Mouse (Mus musculus) layer of hippocampus, adult 2 months (tissue): Measurements from ENCODE around the gene Ssbp2. TPM values are rescaled to one million over a fixed set of nuclear protein-coding genes. Genes with fewer than 3 reads are reported as not detected.

ENCODE experiments used
- DNase-seq, 2 experiments: peaks; one replicate each; pipeline ENCODE4 v3.0.0; 2022; ENCODE audit warnings: low spot score in 2 of 2
- H3K27ac ChIP-seq: fragments of 200-600 bp; 2 replicates; pipeline ENCODE4 v1.8.1; 2022
- H3K4me3 ChIP-seq: fragments of 200-600 bp; 2 replicates; pipeline ENCODE4 v1.8.1; 2022; ENCODE audit warnings: mild to moderate bottlenecking
- CTCF ChIP-seq: fragments of 200-600 bp; conservative IDR thresholded peaks from 2 replicates; pipeline ENCODE4 v1.8.1; 2022; ENCODE audit warnings: antibody characterized with exemption, mild to moderate bottlenecking, moderate library complexity
- total RNA-seq, 2 experiments: library from RNA; stranded (reverse); gene quantifications; 2 replicates each; pipeline ENCODE4 v1.2.3; 2021

Gene Ssbp2
- total RNA-seq, 2 experiments from 2014 or later: 128 to 131 TPM

GRCm38 (mm10) chr13:91631291-91631799 lies 171.3 kb downstream of the Ssbp2 start:
- Histone ChIP-seq H3K27ac (no peak overlapping the region), H3K4me3 (no peak overlapping the region)
- no peak for TF ChIP-seq CTCF
- no peak for DNase-seq

GRCm38 (mm10) chr13:91634123-91634522 lies 174.0 kb downstream of the Ssbp2 start:
- TF ChIP-seq CTCF: no peak
- DNase-seq: no peak
- H3K27ac ChIP-seq: no peak overlapping the region
- no peak overlapping the region for H3K4me3 ChIP-seq

- no peak for DNase-seq
- TF ChIP-seq CTCF: no peak
- Histone ChIP-seq H3K27ac (no peak overlapping the region), H3K4me3 (no peak overlapping the region)
Observed at GRCm38 (mm10) chr13:91635957-91636356, 175.9 kb downstream of the Ssbp2 start.

- Histone ChIP-seq H3K27ac (no peak overlapping the region), H3K4me3 (no peak overlapping the region)
- TF ChIP-seq CTCF: peak; percentile 95
- peak; percentile 70 to 83 for DNase-seq
Observed at GRCm38 (mm10) chr13:91636814-91637213, 176.7 kb downstream of the Ssbp2 start.

- no peak for TF ChIP-seq CTCF
- no peak for DNase-seq
- no peak overlapping the region for H3K27ac ChIP-seq
Observed at GRCm38 (mm10) chr13:91638836-91639235, 178.8 kb downstream of the Ssbp2 start.

GRCm38 (mm10) chr13:91640219-91640618 lies 180.1 kb downstream of the Ssbp2 start:
- H3K4me3 ChIP-seq: no peak overlapping the region
- DNase-seq: no peak
- no peak overlapping the region for H3K27ac ChIP-seq
- TF ChIP-seq CTCF: no peak

More at GRCm38 (mm10) chr13:91638836-91639235, 178.8 kb downstream of the Ssbp2 start:
- no peak overlapping the region for H3K4me3 ChIP-seq

GRCm38 (mm10) chr13:91648240-91648639 lies 188.2 kb downstream of the Ssbp2 start:
- Histone ChIP-seq H3K4me3 (no peak overlapping the region), H3K27ac (no peak overlapping the region)
- peak; percentile 83 for TF ChIP-seq CTCF
- DNase-seq: peak; percentile 16 to 25

GRCm38 (mm10) chr13:91649926-91650325 lies 189.8 kb downstream of the Ssbp2 start:
- no peak overlapping the region for H3K27ac ChIP-seq
- TF ChIP-seq CTCF: no peak
- DNase-seq: no peak
- no peak overlapping the region for H3K4me3 ChIP-seq

- Histone ChIP-seq H3K4me3 (no peak overlapping the region), H3K27ac (no peak overlapping the region)
- TF ChIP-seq CTCF: no peak
- no peak for DNase-seq
Observed at GRCm38 (mm10) chr13:91661068-91661795, 201.1 kb downstream of the Ssbp2 start.

- no peak for TF ChIP-seq CTCF
- H3K4me3 ChIP-seq: no peak overlapping the region
- H3K27ac ChIP-seq: no peak overlapping the region
- no peak for DNase-seq
Observed at GRCm38 (mm10) chr13:91662751-91663150, 202.7 kb downstream of the Ssbp2 start.

GRCm38 (mm10) chr13:91673241-91673640 lies 213.2 kb downstream of the Ssbp2 start:
- DNase-seq: no peak
- no peak for TF ChIP-seq CTCF
- H3K27ac ChIP-seq: no peak overlapping the region
- no peak overlapping the region for H3K4me3 ChIP-seq

- TF ChIP-seq CTCF: no peak
- Histone ChIP-seq H3K27ac (no peak overlapping the region), H3K4me3 (no peak overlapping the region)
- no peak for DNase-seq
Observed at GRCm38 (mm10) chr13:91680764-91681437, 220.8 kb downstream of the Ssbp2 start.

GRCm38 (mm10) chr13:91681474-91681873 lies 221.4 kb downstream of the Ssbp2 start:
- TF ChIP-seq CTCF: no peak

GRCm38 (mm10) chr13:91690118-91690517 lies 230.0 kb downstream of the Ssbp2 start:
- no peak for TF ChIP-seq CTCF
- no peak for DNase-seq
- no peak overlapping the region for H3K27ac ChIP-seq
- no peak overlapping the region for H3K4me3 ChIP-seq

More at GRCm38 (mm10) chr13:91681474-91681873, 221.4 kb downstream of the Ssbp2 start:
- Histone ChIP-seq H3K27ac (no peak overlapping the region), H3K4me3 (no peak overlapping the region)
- DNase-seq: no peak
